Mouse (Mus musculus) lung, embryonic 16.5 days (tissue): ENCODE data around the gene Tmbim6. TPM values are rescaled to one million over a fixed set of nuclear protein-coding genes. Genes with fewer than 3 reads are reported as not detected.
"Not testable (repeated sequence)": the region's sequence is repeated elsewhere in the genome, so short reads cannot be mapped to it uniquely, and the experiment has no call there.

ENCODE experiments used
- ATAC-seq: fragments of 200-750 bp; cut with Nextera tagmentation; 2 replicates; pipeline ENCODE4 v1.8.0; 2017; ENCODE audit warnings: low read depth, mild to moderate bottlenecking, moderate library complexity
- H3K27ac ChIP-seq: fragments of 300-500 bp; sonication (generic); 2 replicates; pipeline ENCODE4 v1.5.1; 2014; ENCODE audit warnings: mild to moderate bottlenecking, control low read depth, low read length
- H3K27me3 ChIP-seq: fragments of 300-500 bp; sonication (generic); 2 replicates; pipeline ENCODE4 v1.6.1; 2014; ENCODE audit warnings: low read depth, low read length, mixed read lengths; ENCODE audit not compliant: control insufficient read depth, insufficient read depth
- H3K36me3 ChIP-seq: fragments of 300-500 bp; sonication (generic); 2 replicates; pipeline ENCODE4 v1.6.1; 2014; ENCODE audit warnings: low read length; ENCODE audit not compliant: control insufficient read depth, insufficient read depth
- H3K4me1 ChIP-seq: fragments of 300-500 bp; sonication (generic); replicated peaks from 2 replicates; pipeline ENCODE4 v1.6.1; 2014; ENCODE audit warnings: low read length, mixed read lengths; ENCODE audit not compliant: control insufficient read depth, insufficient read depth
- H3K4me2 ChIP-seq: fragments of 300-500 bp; sonication (generic); 2 replicates; pipeline ENCODE4 v1.6.1; 2014; ENCODE audit warnings: low read depth, low read length, control low read depth
- H3K4me3 ChIP-seq: fragments of 300-500 bp; sonication (generic); 2 replicates; pipeline ENCODE4 v1.5.1; 2014; ENCODE audit warnings: mild to moderate bottlenecking, low read length, control low read depth
- H3K9ac ChIP-seq: fragments of 300-500 bp; sonication (generic); 2 replicates; pipeline ENCODE4 v1.6.1; 2014; ENCODE audit warnings: low read length, control low read depth
- H3K9me3 ChIP-seq: fragments of 300-500 bp; sonication (generic); 2 replicates; pipeline ENCODE4 v1.6.1; 2016; ENCODE audit warnings: low read length; ENCODE audit not compliant: control insufficient read depth
- WGBS: fragments of 180-500 bp; shearing (Covaris S2); extraction: QIAGEN DNeasy Blood & Tissue Kit; methylation state at CpG from one replicate; pipeline ENCODE4 v1.1.7; 2014; 5-methylcytosine and 5-hydroxymethylcytosine counted together
- polyA plus RNA-seq: library from polyadenylated mRNA; unstranded; fragments of >200 nt; fragmentation: Nextera tagmentation; extraction: Ambion mirVana; gene quantifications from 2 replicates; pipeline ENCODE4 v1.2.1, GENCODE M21; 2015

Tmbim6 gene
- polyA plus RNA-seq, 1 experiment from 2014 or later = 464 TPM

DNA sequence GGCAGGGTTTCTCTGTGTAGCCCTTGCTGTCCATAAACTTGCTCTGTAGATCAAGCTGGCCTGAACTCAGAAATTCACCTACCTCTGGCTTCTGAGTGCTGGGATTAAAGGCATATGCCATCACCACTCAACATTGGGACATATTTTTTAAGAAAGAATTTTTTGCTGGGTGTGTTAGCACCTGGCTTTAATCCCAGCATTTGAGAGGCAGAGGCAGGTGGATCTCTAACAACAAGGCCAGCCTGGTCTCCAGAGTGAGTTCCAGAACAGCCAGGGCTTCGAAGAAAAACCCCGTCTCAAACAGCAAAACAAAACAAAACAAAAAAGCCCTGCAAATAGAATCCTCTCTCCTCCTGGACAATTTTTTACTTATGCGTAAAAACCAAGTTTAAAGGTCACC, 17.1 kb upstream of the Tmbim6 start:
- Histone ChIP-seq H3K9me3 (no peaks in the 10 kb centered on the region; the same call in 1 of the 2 replicates), H3K27ac (no peak overlapping the region), H3K36me3 (no peaks in the 10 kb centered on the region), H3K4me1 (no peaks in the 10 kb centered on the region), H3K4me3 (no peak overlapping the region), H3K27me3 (no peaks in the 10 kb centered on the region), H3K4me2 (no peak overlapping the region), H3K9ac (no peak overlapping the region)
- no peak for ATAC-seq
- 81% methylated on average over 3 of the region's 3 CpGs for WGBS

- Histone ChIP-seq H3K4me3 (no peak overlapping the region), H3K4me1 (no peaks in the 10 kb centered on the region), H3K9me3 (no peaks in the 10 kb centered on the region; the same call in 1 of the 2 replicates), H3K27ac (no peak overlapping the region), H3K27me3 (no peaks in the 10 kb centered on the region), H3K9ac (no peak overlapping the region), H3K4me2 (no peak overlapping the region), H3K36me3 (no peaks in the 10 kb centered on the region)
- 83% methylated on average over 5 of the region's 5 CpGs for WGBS
- ATAC-seq = no peak
Measured at GRCm38 (mm10) chr15:99376240-99376639, 16.4 kb upstream of the Tmbim6 start.

DNA sequence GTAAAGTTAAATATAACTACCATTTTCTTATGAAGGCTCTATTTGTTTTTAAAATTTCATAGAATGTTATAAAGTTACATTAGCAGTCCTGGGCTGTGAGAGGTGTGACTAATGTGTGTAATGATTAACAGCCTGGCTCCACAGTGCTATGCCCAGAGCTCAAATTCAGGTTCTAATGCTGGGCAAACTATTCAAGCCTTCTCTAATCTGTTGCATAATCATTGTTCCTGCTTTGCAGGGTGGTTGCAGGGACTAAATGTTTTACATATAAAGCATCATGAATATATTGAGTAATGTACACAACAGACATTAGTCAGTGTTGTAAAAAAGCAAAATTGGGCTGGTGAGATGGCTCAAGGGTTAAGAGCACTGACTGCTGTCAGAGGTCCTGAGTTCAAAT, 9.8 kb upstream of the Tmbim6 start:
- Histone ChIP-seq H3K4me2 (no peak overlapping the region), H3K4me3 (no peak overlapping the region), H3K36me3 (no peaks in the 10 kb centered on the region), H3K4me1 (no peaks in the 10 kb centered on the region), H3K9ac (no peak overlapping the region), H3K9me3 (no peaks in the 10 kb centered on the region; the same call in 1 of the 2 replicates), H3K27me3 (no peaks in the 10 kb centered on the region), H3K27ac (peak overlapping the region; percentile 46; the same call in 1 of the 2 replicates)
- peak; percentile 82 for ATAC-seq

- ATAC-seq = peak; percentile 37; the same call in 1 of the 2 replicates
- H3K9ac ChIP-seq = no peak overlapping the region
- H3K9me3 ChIP-seq = no peaks in the 10 kb centered on the region
- H3K4me1 ChIP-seq = no peaks in the 10 kb centered on the region
- H3K36me3 ChIP-seq = no peaks in the 10 kb centered on the region
- H3K4me2 ChIP-seq = no peak overlapping the region
- H3K4me3 ChIP-seq = no peak overlapping the region
- H3K27ac ChIP-seq = 0 out of 2 replicates have a peak overlapping the region, but pooled peaks have one; percentile 26
- WGBS = 45% methylated on average over 6 of the region's 6 CpGs
- H3K27me3 ChIP-seq = no peaks in the 10 kb centered on the region
Measured at GRCm38 (mm10) chr15:99384071-99384470, 8.6 kb upstream of the Tmbim6 start.

DNA sequence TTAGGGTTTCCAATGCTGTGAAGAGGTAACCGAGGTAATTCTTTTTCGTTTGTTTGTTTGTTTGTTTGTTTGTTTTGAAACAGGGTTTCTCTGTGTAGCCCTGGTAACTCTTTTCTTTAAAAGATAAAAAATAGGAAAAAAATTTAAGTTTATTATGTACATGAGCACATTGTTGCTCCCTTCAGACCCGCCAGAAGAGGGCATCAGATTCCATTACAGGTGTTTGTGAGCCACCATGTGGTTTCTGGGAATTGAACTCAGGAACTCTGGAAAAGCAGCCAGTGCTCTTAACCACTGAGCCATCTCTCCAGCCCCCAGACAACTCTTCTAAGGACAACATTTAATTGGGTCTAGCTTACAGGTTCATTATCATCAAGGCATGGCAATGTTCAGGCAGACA, 6.6 kb upstream of the Tmbim6 start:
- not testable (repeated sequence) for H3K4me2 ChIP-seq, H3K27ac ChIP-seq, H3K4me3 ChIP-seq, H3K36me3 ChIP-seq, ATAC-seq, H3K27me3 ChIP-seq, H3K9me3 ChIP-seq, H3K4me1 ChIP-seq, H3K9ac ChIP-seq
- 62% methylated on average over 3 of the region's 3 CpGs for WGBS

GRCm38 (mm10) chr15:99386796-99387195, 5.9 kb upstream of the Tmbim6 start:
- no peaks in the 10 kb centered on the region for H3K9me3 ChIP-seq
- no peak overlapping the region for H3K27ac ChIP-seq
- ATAC-seq = no peak
- H3K27me3 ChIP-seq = no peaks in the 10 kb centered on the region
- no peaks in the 10 kb centered on the region for H3K36me3 ChIP-seq
- no peaks in the 10 kb centered on the region for H3K4me1 ChIP-seq
- no peak overlapping the region for H3K4me2 ChIP-seq
- H3K4me3 ChIP-seq = no peak overlapping the region
- WGBS = 68% methylated on average over 3 of the region's 3 CpGs
- no peak overlapping the region for H3K9ac ChIP-seq

GRCm38 (mm10) chr15:99387976-99388375, 4.7 kb upstream of the Tmbim6 start:
- H3K4me2 ChIP-seq = no peak overlapping the region
- 71% methylated on average over 4 of the region's 4 CpGs for WGBS
- ATAC-seq = no peak
- no peaks in the 10 kb centered on the region for H3K9me3 ChIP-seq
- H3K27ac ChIP-seq = no peak overlapping the region
- no peak overlapping the region for H3K9ac ChIP-seq
- H3K27me3 ChIP-seq = no peaks in the 10 kb centered on the region
- H3K4me1 ChIP-seq = peaks cover 4% of the 10 kb centered on the region
- H3K36me3 ChIP-seq = no peaks in the 10 kb centered on the region
- H3K4me3 ChIP-seq = no peak overlapping the region

DNA sequence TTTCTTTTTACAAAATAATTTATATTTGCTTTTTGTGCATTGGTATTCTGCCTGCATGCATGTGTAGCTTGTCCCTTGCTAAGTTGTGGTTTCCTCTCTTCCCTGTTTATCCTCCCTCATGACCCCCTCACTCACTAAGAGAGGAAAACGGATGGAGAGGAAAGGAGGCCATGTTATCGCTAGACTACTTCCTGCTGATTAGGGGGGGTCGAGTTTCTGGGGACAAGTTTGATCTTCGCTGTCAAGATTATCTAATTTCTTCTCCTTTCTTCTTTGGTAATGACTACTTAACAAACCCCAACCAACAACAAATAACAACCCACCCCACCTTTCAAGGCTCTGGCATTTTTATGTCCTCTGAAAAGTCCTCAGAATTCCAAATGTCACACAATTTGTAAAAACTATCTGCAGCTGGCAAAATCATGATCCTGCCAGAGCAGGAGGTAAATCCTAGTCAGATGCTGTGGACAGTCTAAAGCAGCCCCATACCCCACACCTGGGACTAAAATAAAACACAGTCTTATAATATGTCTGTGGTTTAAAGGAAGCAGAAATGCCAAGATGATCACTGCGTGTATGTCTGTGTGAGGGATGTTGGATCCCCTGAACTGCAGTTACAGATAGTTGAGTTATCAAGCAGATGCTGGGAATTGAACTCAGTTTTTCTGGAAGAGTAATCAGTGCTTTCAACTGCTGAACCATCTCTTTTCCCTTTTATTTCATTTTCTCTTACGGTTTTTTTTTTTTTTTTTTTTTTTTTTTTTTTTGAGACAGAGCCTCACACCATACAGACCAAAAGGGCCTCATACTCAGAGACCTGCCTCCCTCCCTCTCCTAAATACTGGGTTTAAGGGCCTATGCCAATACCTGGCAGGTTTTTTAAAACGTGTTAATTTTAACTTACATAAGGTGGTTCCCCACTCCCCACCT, 1.9 kb upstream of the Tmbim6 start:
- H3K4me2 ChIP-seq = no peak overlapping the region
- no peak overlapping the region for H3K4me3 ChIP-seq
- 42% methylated on average over 7 of the region's 7 CpGs for WGBS
- no peak overlapping the region for H3K9ac ChIP-seq
- no peaks in the 10 kb centered on the region for H3K9me3 ChIP-seq
- no peak for ATAC-seq
- H3K36me3 ChIP-seq = no peaks in the 10 kb centered on the region
- no peak overlapping the region for H3K27ac ChIP-seq
- no peaks in the 10 kb centered on the region for H3K27me3 ChIP-seq
- peaks cover 21% of the 10 kb centered on the region for H3K4me1 ChIP-seq

GRCm38 (mm10) chr15:99391975-99392374, 707 bp upstream of the Tmbim6 start:
- Histone ChIP-seq H3K4me1 (peaks cover 33% of the 10 kb centered on the region), H3K9me3 (no peaks in the 10 kb centered on the region), H3K4me3 (peak overlapping the region; percentile 91), H3K9ac (peak overlapping the region; percentile 58), H3K4me2 (peak overlapping the region; percentile 57), H3K27ac (no peak overlapping the region), H3K36me3 (no peaks in the 10 kb centered on the region), H3K27me3 (no peaks in the 10 kb centered on the region)
- WGBS = 77% methylated on average over 6 of the region's 6 CpGs
- ATAC-seq = no peak
